Mouse (Mus musculus) liver, adult 2 months (tissue): ENCODE measurements around the gene Agtrap.

ENCODE experiments used
- CTCF ChIP-seq: fragments of 200-500 bp; IDR thresholded peaks from 2 replicates; pipeline ENCODE4 v1.5.1; 2011; ENCODE audit warnings: low read depth, low read length, control low read depth
- POLR2A ChIP-seq: fragments of 200-500 bp; IDR thresholded peaks from 2 replicates; pipeline ENCODE4 v1.6.1; 2011; ENCODE audit warnings: low read length, control low read depth; ENCODE audit not compliant: insufficient read depth; ENCODE audit errors: extremely low read depth

DNA sequence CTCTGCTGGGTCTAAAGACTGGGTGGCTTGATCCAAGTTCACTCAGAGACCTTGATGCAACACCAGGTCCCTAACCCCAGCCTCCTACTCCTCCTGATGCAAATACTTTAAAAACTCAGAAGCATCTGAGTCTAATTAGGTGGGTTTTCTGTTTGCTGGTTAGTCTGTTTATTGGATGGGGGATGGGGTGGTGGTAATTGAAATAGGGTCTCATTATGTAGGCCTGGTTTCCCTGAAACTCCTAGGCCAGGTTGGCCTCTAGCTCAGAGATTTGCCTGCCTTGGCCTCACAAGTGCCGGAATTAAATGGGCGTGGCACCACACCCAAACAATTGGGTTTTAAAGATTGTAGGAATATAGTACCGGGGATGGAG, 34.8 kb upstream of the Agtrap start:
- no peak for TF ChIP-seq CTCF
- no peak for TF ChIP-seq POLR2A
